Comparison of ENCODE assay signal across 9 mouse cellular contexts in genomic region chr10:86339649-86340379, GRCm38 (mm10). TPM values are rescaled to one million over a fixed set of nuclear protein-coding genes. Genes with fewer than 3 reads are reported as not detected.
DNase-seq lines count a peak whose midpoint lies in the region; ATAC-seq and TF ChIP-seq lines count a peak whose summit lies in the region.
"Had no signal": no experiment of that assay in that cellular context is flagged by ENCODE, and none has a peak within 500 bp of the region (broad histone marks: within the 10 kb centered on the region; RNA-seq: fewer than 3 reads in every experiment).

No protein-coding gene starts in this region.

- H3K4me3 ChIP-seq in hindbrain, embryonic 14.5 days (replicated peaks; ENCODE audit: low read length), result no peak overlapping the region
- H3K4me3 ChIP-seq in hindbrain, embryonic 12.5 days, result no peak overlapping the region
- H3K4me3 ChIP-seq in kidney, postnatal 0 days (replicated peaks; ENCODE audit: low read depth, low read length), result no peak overlapping the region
- no peak overlapping the region for H3K4me3 ChIP-seq in liver, adult 2 months (ENCODE audit: insufficient read depth, low read depth, low read length)

- H3K9me3 ChIP-seq in hindbrain, embryonic 14.5 days (ENCODE audit: control insufficient read depth, low read length), result no peaks in the 10 kb centered on the region
- H3K9me3 ChIP-seq in hindbrain, embryonic 12.5 days (replicated peaks), result no peaks in the 10 kb centered on the region
- no peaks in the 10 kb centered on the region for H3K9me3 ChIP-seq in kidney, postnatal 0 days (replicated peaks; ENCODE audit: low read length)

- no peak overlapping the region for H3K4me2 ChIP-seq in hindbrain, embryonic 14.5 days (replicated peaks)
- no peak overlapping the region for H3K4me2 ChIP-seq in hindbrain, embryonic 12.5 days (replicated peaks)
- no peak overlapping the region for H3K4me2 ChIP-seq in kidney, postnatal 0 days (ENCODE audit: low read length)

- no peak overlapping the region for H3K27ac ChIP-seq in hindbrain, embryonic 14.5 days
- no peak overlapping the region for H3K27ac ChIP-seq in hindbrain, embryonic 12.5 days
- H3K27ac ChIP-seq in kidney, postnatal 0 days, result peak overlapping the region; percentile 70
- peak overlapping the region; percentile 79 for H3K27ac ChIP-seq in liver, adult 2 months (replicated peaks; ENCODE audit: insufficient read depth, low read depth, low read length)
- H3K27ac ChIP-seq: macrophage had no signal

- 0 out of 2 replicates have a peak, but pooled peaks have one; percentile 21 for ATAC-seq in hindbrain, embryonic 14.5 days (ENCODE audit: low FRiP score)
- no peak for ATAC-seq in hindbrain, embryonic 12.5 days (ENCODE audit: low FRiP score)
- ATAC-seq in kidney, postnatal 0 days (replicated peaks; ENCODE audit: low FRiP score, low read depth), result peak; percentile 34; the same call in 1 of the 2 replicates
- no peak for ATAC-seq in CD4-positive, CD25-positive, alpha-beta regulatory T cell, adult 4 months

- no peak overlapping the region for H3K9ac ChIP-seq in hindbrain, embryonic 14.5 days
- H3K9ac ChIP-seq in hindbrain, embryonic 12.5 days, result no peak overlapping the region
- H3K9ac ChIP-seq in kidney, postnatal 0 days (ENCODE audit: low read depth, low read length), result no peak overlapping the region
- peak overlapping the region; percentile 20; the same call in 1 of the 2 replicates for H3K9ac ChIP-seq in liver, adult 2 months (ENCODE audit: low read depth, low read length)

- no peak for TF ChIP-seq POLR2A in liver, adult 2 months (IDR thresholded peaks at IDR 0.05; ENCODE audit: extremely low read depth, insufficient read depth, low read length)

- TF ChIP-seq CTCF in kidney, postnatal 0 days (IDR thresholded peaks at IDR 0.05; ENCODE audit: low read depth), result 0 out of 2 replicates have a peak, but pooled peaks have one; percentile 2
- TF ChIP-seq CTCF in liver, adult 2 months (IDR thresholded peaks at IDR 0.05; ENCODE audit: low read depth, low read length), result no peak

- no peaks in the 10 kb centered on the region for H3K27me3 ChIP-seq in hindbrain, embryonic 14.5 days (ENCODE audit: control insufficient read depth, insufficient read depth, low read length)
- no peaks in the 10 kb centered on the region for H3K27me3 ChIP-seq in hindbrain, embryonic 12.5 days
- H3K27me3 ChIP-seq in kidney, postnatal 0 days (ENCODE audit: insufficient read depth, low read length), result no peaks in the 10 kb centered on the region
- no peaks in the 10 kb centered on the region for H3K27me3 ChIP-seq in liver, adult 2 months (ENCODE audit: control insufficient read depth, insufficient read depth, low read length)

- H3K4me1 ChIP-seq in hindbrain, embryonic 14.5 days (replicated peaks; ENCODE audit: control insufficient read depth, insufficient read depth, low read length), result peaks cover 6% of the 10 kb centered on the region; the same call in 1 of the 2 replicates
- H3K4me1 ChIP-seq in hindbrain, embryonic 12.5 days, result peaks cover 21% of the 10 kb centered on the region
- peaks cover 28% of the 10 kb centered on the region for H3K4me1 ChIP-seq in kidney, postnatal 0 days (replicated peaks; ENCODE audit: insufficient read depth, low read length)
- peaks cover 16% of the 10 kb centered on the region for H3K4me1 ChIP-seq in liver, adult 2 months (ENCODE audit: control insufficient read depth, insufficient read depth, low read length)

- peak; percentile 49 for DNase-seq in hindbrain, embryonic 14.5 days (ENCODE audit: low spot score)
- peak; percentile 95 for DNase-seq in cerebellum, adult 9-11 months
- DNase-seq in heart, adult 18-20 months, result peak; percentile 97
- peak; percentile 74 for DNase-seq in kidney, postnatal 0 days (ENCODE audit: low spot score)
- DNase-seq in liver, adult 2 months (ENCODE audit: extremely low read depth, low read depth, low spot score), result peak; percentile 88
- peak; percentile 56 for DNase-seq in right cerebral cortex, postnatal 25 days

- H3K79me2 ChIP-seq in liver, adult 2 months (ENCODE audit: control insufficient read depth, insufficient read depth, low read length), result no peaks in the 10 kb centered on the region

- WGBS in hindbrain, embryonic 14.5 days, result 73% methylated on average over 2 of the region's 2 CpGs
- WGBS in hindbrain, embryonic 12.5 days, result 71% methylated on average over 2 of the region's 2 CpGs
- WGBS in kidney, postnatal 0 days, result 33% methylated on average over 2 of the region's 2 CpGs
- 14% methylated on average over 2 of the region's 2 CpGs for WGBS in liver, adult 2 months

- no peaks in the 10 kb centered on the region for H3K36me3 ChIP-seq in hindbrain, embryonic 14.5 days (replicated peaks; ENCODE audit: control insufficient read depth, insufficient read depth)
- peaks cover 2% of the 10 kb centered on the region; the same call in 1 of the 2 replicates for H3K36me3 ChIP-seq in hindbrain, embryonic 12.5 days
- H3K36me3 ChIP-seq in kidney, postnatal 0 days (ENCODE audit: insufficient read depth, low read length), result peaks cover 13% of the 10 kb centered on the region; the same call in 1 of the 2 replicates
- no peaks in the 10 kb centered on the region for H3K36me3 ChIP-seq in liver, adult 2 months (ENCODE audit: control insufficient read depth, insufficient read depth, low read length)

RNA-seq across cellular contexts. Expression of gene Timp3, which starts 39.6 kb away (rescaled TPM):
- 42.5 and 45.1 TPM in 2 replicates for polyA plus RNA-seq in hindbrain, embryonic 14.5 days (2014; fragmentation: Nextera tagmentation; extraction: Ambion mirVana)
- 42.3 and 46.1 TPM in 2 replicates for polyA plus RNA-seq in hindbrain, embryonic 12.5 days (2016; fragmentation: Nextera tagmentation; extraction: Ambion mirVana)
- 100 to 1,000 TPM; 161 to 188 TPM for total RNA-seq in heart, adult 18-20 months (2021)
- polyA plus RNA-seq in kidney, postnatal 0 days (2015; fragmentation: Nextera tagmentation; extraction: Ambion mirVana), result 87.4 and 99.7 TPM in 2 replicates
- total RNA-seq in liver, adult 2 months (2014; rRNA removed), result 12.8 and 17.6 TPM in 2 replicates
- 5.2 and 5.6 TPM in 2 replicates for polyA plus RNA-seq in liver, adult 2 months (2012; rRNA removed)
- polyA plus RNA-seq in CD4-positive, CD25-positive, alpha-beta regulatory T cell, adult 4 months (2017; shearing (Covaris generic)), result not detected

Comparison
In these comparisons a context has a peak if more than half of its experiments do, and no peak if none do; other contexts are left out.
1. ATAC-seq: peak in hindbrain, embryonic 14.5 days (single experiment) and kidney, postnatal 0 days (single experiment); none in hindbrain, embryonic 12.5 days (single experiment) and CD4-positive, CD25-positive, alpha-beta regulatory T cell, adult 4 months (single experiment).
2. H3K27ac ChIP-seq: peak in kidney, postnatal 0 days (single experiment) and liver, adult 2 months (single experiment); none in hindbrain, embryonic 14.5 days (single experiment) and hindbrain, embryonic 12.5 days (single experiment).
3. Peak in every context shown above with its lines, with median percentiles within 50 percentile points of each other: DNase-seq.